Mouse (Mus musculus) testis, adult 2 months (tissue): Measurements from ENCODE around the gene Wdr95.

ENCODE experiments used
- CTCF ChIP-seq: fragments of 200-500 bp; IDR thresholded peaks from 2 replicates; pipeline ENCODE4 v1.5.1; 2012; ENCODE audit warnings: low read depth, mild to moderate bottlenecking, inconsistent platforms, low read length, moderate library complexity; ENCODE audit not compliant: control insufficient read depth, insufficient read depth, insufficient replicate concordance
- POLR2A ChIP-seq: fragments of 200-500 bp; IDR thresholded peaks from 2 replicates; pipeline ENCODE4 v1.6.1; 2012; ENCODE audit warnings: low read depth, mild to moderate bottlenecking, inconsistent platforms, low read length, moderate library complexity; ENCODE audit not compliant: control insufficient read depth

- TF ChIP-seq CTCF (peak; percentile 71), POLR2A (no peak)
Measured at GRCm38 (mm10) chr5:149483321-149484052, 45.0 kb upstream of the Wdr95 start.
